Mouse (Mus musculus) forebrain, embryonic 14.5 days (tissue): ENCODE results near the gene Syt17. TPM values are rescaled to one million over a fixed set of nuclear protein-coding genes. Genes with fewer than 3 reads are reported as not detected.
A peak's percentile ranks its signal among the peaks of the same experiment; 100 is the strongest.

Experiments
- ATAC-seq: fragments of 200-750 bp; cut with Nextera tagmentation; 2 replicates; pipeline ENCODE4 v1.8.0; 2017; ENCODE audit warnings: mild to moderate bottlenecking, moderate library complexity
- DNase-seq: peaks from one replicate; pipeline ENCODE4 v3.0.0-alpha.2; 2015; ENCODE audit warnings: low spot score
- H3K27ac ChIP-seq: fragments of 300-500 bp; sonication (generic); 2 replicates; pipeline ENCODE4 v1.5.1; 2014; ENCODE audit warnings: low read depth, mild to moderate bottlenecking, control low read depth, low read length, moderate library complexity
- H3K27me3 ChIP-seq: fragments of 300-500 bp; sonication (generic); replicated peaks from 2 replicates; pipeline ENCODE4 v1.6.1; 2014; ENCODE audit warnings: low read length, control low read depth, mixed read lengths; ENCODE audit not compliant: control insufficient read depth, insufficient read depth
- H3K36me3 ChIP-seq: fragments of 300-500 bp; sonication (generic); 2 replicates; pipeline ENCODE4 v1.6.1; 2014; ENCODE audit warnings: low read length, control low read depth; ENCODE audit not compliant: control insufficient read depth, insufficient read depth
- H3K4me1 ChIP-seq: fragments of 300-500 bp; sonication (generic); 2 replicates; pipeline ENCODE4 v1.6.1; 2014; ENCODE audit warnings: antibody characterized with exemption, low read length, control low read depth; ENCODE audit not compliant: control insufficient read depth, insufficient read depth
- H3K4me2 ChIP-seq: fragments of 300-500 bp; sonication (generic); 2 replicates; pipeline ENCODE4 v1.6.1; 2014; ENCODE audit warnings: mild to moderate bottlenecking, control low read depth, low read length
- H3K4me3 ChIP-seq: fragments of 300-500 bp; sonication (generic); 2 replicates; pipeline ENCODE4 v1.5.1; 2014; ENCODE audit warnings: low read depth, low read length, control low read depth
- H3K9ac ChIP-seq: fragments of 300-500 bp; sonication (generic); 2 replicates; pipeline ENCODE4 v1.6.1; 2014; ENCODE audit warnings: mild to moderate bottlenecking, low read length, control low read depth, moderate library complexity
- H3K9me3 ChIP-seq: fragments of 300-500 bp; sonication (generic); replicated peaks from 2 replicates; pipeline ENCODE4 v1.6.1; 2016; ENCODE audit warnings: low read length, control low read depth, mixed read lengths; ENCODE audit not compliant: control insufficient read depth
- WGBS: fragments of 180-500 bp; shearing (Covaris S2); extraction: QIAGEN DNeasy Blood & Tissue Kit; methylation state at CpG from one replicate; pipeline ENCODE4 v1.1.7; 2014; 5-methylcytosine and 5-hydroxymethylcytosine counted together
- polyA plus RNA-seq: library from polyadenylated mRNA; unstranded; fragments of >200 nt; fragmentation: Nextera tagmentation; extraction: Ambion mirVana; gene quantifications from 2 replicates; pipeline ENCODE4 v1.2.1, GENCODE M21; 2014

The Syt17 gene
- polyA plus RNA-seq, 1 experiment from 2014 or later: 5.0 TPM

- Histone ChIP-seq H3K27me3 (no peaks in the 10 kb centered on the region), H3K36me3 (no peaks in the 10 kb centered on the region), H3K27ac (no peak overlapping the region), H3K9ac (no peak overlapping the region), H3K4me3 (no peak overlapping the region), H3K4me1 (peaks cover 6% of the 10 kb centered on the region), H3K4me2 (peak overlapping the region; percentile 23; the same call in 1 of the 2 replicates), H3K9me3 (no peaks in the 10 kb centered on the region)
- DNase-seq (no peak), ATAC-seq (no peak)
- WGBS: 7% methylated on average over 9 of the region's 9 CpGs
These were observed 4.7 kb downstream of the Syt17 start for GRCm38 (mm10) chr7:118443371-118443770.

- no peak overlapping the region for H3K27ac ChIP-seq
- no peak overlapping the region for H3K4me3 ChIP-seq
- WGBS: 90% methylated on average over 6 of the region's 6 CpGs
- H3K9ac ChIP-seq: no peak overlapping the region
- no peaks in the 10 kb centered on the region for H3K27me3 ChIP-seq
- ATAC-seq (no peak), DNase-seq (no peak)
- H3K9me3 ChIP-seq: no peaks in the 10 kb centered on the region
- H3K4me2 ChIP-seq: no peak overlapping the region
- H3K36me3 ChIP-seq: no peaks in the 10 kb centered on the region
- H3K4me1 ChIP-seq: no peaks in the 10 kb centered on the region
These were observed 6.5 kb downstream of the Syt17 start for GRCm38 (mm10) chr7:118441535-118441934.

- no peak for ATAC-seq
- WGBS: 56% methylated on average over 7 of the region's 7 CpGs
- no peak overlapping the region for H3K4me3 ChIP-seq
These were observed 10.8 kb downstream of the Syt17 start for GRCm38 (mm10) chr7:118437101-118437802.

GRCm38 (mm10) chr7:118428937-118429336 lies 19.1 kb downstream of the Syt17 start:
- Histone ChIP-seq H3K27ac (no peak overlapping the region), H3K4me3 (no peak overlapping the region), H3K4me2 (no peak overlapping the region), H3K9ac (no peak overlapping the region), H3K27me3 (no peaks in the 10 kb centered on the region), H3K9me3 (no peaks in the 10 kb centered on the region), H3K36me3 (no peaks in the 10 kb centered on the region), H3K4me1 (no peaks in the 10 kb centered on the region)
- WGBS: 84% methylated on average over 2 of the region's 2 CpGs
- DNase-seq (peak; percentile 39), ATAC-seq (peak; percentile 69)

More at GRCm38 (mm10) chr7:118437101-118437802, 10.8 kb downstream of the Syt17 start:
- H3K4me1 ChIP-seq: no peaks in the 10 kb centered on the region
- H3K9ac ChIP-seq: no peak overlapping the region
- no peak overlapping the region for H3K4me2 ChIP-seq
- no peaks in the 10 kb centered on the region for H3K9me3 ChIP-seq
- no peaks in the 10 kb centered on the region for H3K36me3 ChIP-seq
- no peak overlapping the region for H3K27ac ChIP-seq
- H3K27me3 ChIP-seq: no peaks in the 10 kb centered on the region
- no peak for DNase-seq

- H3K4me1 ChIP-seq: no peaks in the 10 kb centered on the region
- H3K9me3 ChIP-seq: no peaks in the 10 kb centered on the region
- H3K27ac ChIP-seq: no peak overlapping the region; the same call in 1 of the 2 replicates
- ATAC-seq: peak; percentile 46; the same call in 1 of the 2 replicates
- 0 out of 2 replicates have a peak overlapping the region, but pooled peaks have one; percentile 18 for H3K9ac ChIP-seq
- H3K36me3 ChIP-seq: no peaks in the 10 kb centered on the region
- DNase-seq: no peak
- WGBS: 38% methylated on average over 6 of the region's 6 CpGs
- H3K27me3 ChIP-seq: no peaks in the 10 kb centered on the region
- no peak overlapping the region for H3K4me3 ChIP-seq
- 0 out of 2 replicates have a peak overlapping the region, but pooled peaks have one; percentile 3 for H3K4me2 ChIP-seq
These were observed 28.4 kb downstream of the Syt17 start for GRCm38 (mm10) chr7:118419491-118420180.

GRCm38 (mm10) chr7:118414183-118414582 lies 33.8 kb downstream of the Syt17 start:
- ATAC-seq (no peak), DNase-seq (no peak)
- 86% methylated on average over 3 of the region's 3 CpGs for WGBS
- no peaks in the 10 kb centered on the region for H3K9me3 ChIP-seq
- H3K4me1 ChIP-seq: no peaks in the 10 kb centered on the region
- H3K4me3 ChIP-seq: no peak overlapping the region
- H3K9ac ChIP-seq: no peak overlapping the region
- H3K27me3 ChIP-seq: no peaks in the 10 kb centered on the region
- H3K4me2 ChIP-seq: no peak overlapping the region
- no peaks in the 10 kb centered on the region for H3K36me3 ChIP-seq
- H3K27ac ChIP-seq: no peak overlapping the region

- Histone ChIP-seq H3K9ac (no peak overlapping the region), H3K27me3 (no peaks in the 10 kb centered on the region), H3K4me1 (no peaks in the 10 kb centered on the region), H3K4me2 (no peak overlapping the region), H3K4me3 (no peak overlapping the region), H3K9me3 (no peaks in the 10 kb centered on the region), H3K27ac (no peak overlapping the region), H3K36me3 (no peaks in the 10 kb centered on the region)
- no peak for ATAC-seq
- no peak for DNase-seq
- 78% methylated on average over 3 of the region's 3 CpGs for WGBS
These were observed 36.1 kb downstream of the Syt17 start for GRCm38 (mm10) chr7:118411877-118412276.

GRCm38 (mm10) chr7:118409421-118409820 lies 38.6 kb downstream of the Syt17 start:
- ATAC-seq: no peak
- Histone ChIP-seq H3K4me3 (no peak overlapping the region), H3K9ac (no peak overlapping the region), H3K27me3 (no peaks in the 10 kb centered on the region), H3K36me3 (no peaks in the 10 kb centered on the region), H3K27ac (no peak overlapping the region), H3K4me1 (no peaks in the 10 kb centered on the region), H3K4me2 (no peak overlapping the region), H3K9me3 (no peaks in the 10 kb centered on the region)
- no peak for DNase-seq
- 36% methylated on average over 2 of the region's 2 CpGs for WGBS

- ATAC-seq (no peak), DNase-seq (peak; percentile 35)
- Histone ChIP-seq H3K4me2 (no peak overlapping the region), H3K27ac (no peak overlapping the region), H3K4me3 (no peak overlapping the region), H3K9ac (no peak overlapping the region), H3K9me3 (no peaks in the 10 kb centered on the region), H3K4me1 (peaks cover 6% of the 10 kb centered on the region; the same call in 1 of the 2 replicates), H3K36me3 (no peaks in the 10 kb centered on the region), H3K27me3 (no peaks in the 10 kb centered on the region)
These were observed 42.8 kb downstream of the Syt17 start for GRCm38 (mm10) chr7:118405251-118405650.
